Mouse (Mus musculus) hindlimb bud, embryonic 11.5 days (tissue): ENCODE measurements at regions not wholly inside any gene's neighbourhood (a gene's known extent, or its start where the extent isn't known, plus 50 kb on each side); places are given as distances from the start of the nearest gene placed in this dataset.
A peak's percentile ranks its signal among the peaks of the same experiment; 100 is the strongest.

Experiments
- DNase-seq: peaks from one replicate; pipeline ENCODE4 v3.0.0-alpha.2; 2012; ENCODE audit warnings: low read depth, low spot score; ENCODE audit errors: extremely low spot score

GRCm38 (mm10) chr3:63638572-63638971 is 154.9 kb upstream of the Gm34302 start:
- no peak for DNase-seq

DNA sequence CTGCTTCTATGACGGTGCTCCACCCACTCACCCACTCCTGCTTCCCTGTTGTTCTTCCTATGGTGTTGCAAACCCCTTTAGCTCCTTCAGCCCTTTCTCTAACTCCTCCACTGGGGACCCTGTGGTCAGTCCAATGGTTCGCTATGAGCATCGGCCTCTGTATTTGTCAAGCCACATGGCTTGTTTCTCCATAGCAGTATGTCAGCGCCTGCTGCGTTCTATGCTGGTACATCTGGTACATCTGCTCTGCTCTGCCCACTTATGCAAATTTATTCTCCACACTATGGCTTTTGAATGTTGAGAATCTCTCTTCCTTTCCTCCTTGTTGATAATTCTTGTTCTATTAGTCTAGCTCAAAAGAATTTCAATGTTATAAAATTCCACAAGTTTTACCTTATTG is 154.2 kb upstream of the Gm34302 start:
- no peak for DNase-seq

- no peak for DNase-seq
Measured at GRCm38 (mm10) chr3:63627724-63628123, 144.0 kb upstream of the Gm34302 start.

GRCm38 (mm10) chr3:63616127-63616526 is 132.4 kb upstream of the Gm34302 start:
- DNase-seq = no peak

- no peak for DNase-seq
Measured at GRCm38 (mm10) chr3:63613652-63614051, 130.0 kb upstream of the Gm34302 start.

GRCm38 (mm10) chr3:63612767-63613363 is 129.2 kb upstream of the Gm34302 start:
- DNase-seq = peak; percentile 57

- no peak for DNase-seq
Measured at GRCm38 (mm10) chr3:63610113-63610919, 126.6 kb upstream of the Gm34302 start.

DNA sequence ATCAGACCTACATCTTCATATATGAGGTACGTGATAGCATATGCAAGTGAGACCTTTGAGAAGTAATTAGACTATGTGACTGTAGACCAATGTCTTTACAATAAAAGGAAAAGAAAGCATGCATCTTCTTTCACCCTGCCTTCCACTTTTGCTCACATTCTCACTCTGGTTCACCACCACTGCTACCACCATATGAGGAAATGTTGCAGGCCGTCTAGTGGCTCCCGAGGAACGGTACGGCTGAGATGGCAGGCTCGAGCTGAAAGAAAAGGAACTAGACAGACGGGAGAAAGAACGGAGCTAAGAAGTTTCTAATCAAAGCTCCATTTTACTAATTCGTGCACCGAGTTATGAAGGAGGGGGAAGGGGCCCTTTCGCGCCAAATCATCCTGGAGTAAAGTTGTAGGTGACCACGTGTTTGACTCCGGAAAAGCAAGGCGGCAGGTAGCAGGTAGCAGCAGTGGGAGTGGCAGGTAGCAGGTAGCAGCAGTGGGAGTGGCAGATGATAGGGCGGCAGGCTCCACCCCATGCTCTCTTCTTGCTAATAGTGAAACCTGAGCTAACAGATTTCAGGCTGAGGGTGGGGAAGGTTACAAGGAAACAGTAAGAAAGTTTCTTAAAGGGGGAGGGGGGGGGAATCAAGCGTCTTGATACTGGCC is 125.9 kb upstream of the Gm34302 start:
- no peak for DNase-seq

- no peak for DNase-seq
Measured at GRCm38 (mm10) chr3:63582717-63583696, 99.3 kb upstream of the Gm34302 start.

DNA sequence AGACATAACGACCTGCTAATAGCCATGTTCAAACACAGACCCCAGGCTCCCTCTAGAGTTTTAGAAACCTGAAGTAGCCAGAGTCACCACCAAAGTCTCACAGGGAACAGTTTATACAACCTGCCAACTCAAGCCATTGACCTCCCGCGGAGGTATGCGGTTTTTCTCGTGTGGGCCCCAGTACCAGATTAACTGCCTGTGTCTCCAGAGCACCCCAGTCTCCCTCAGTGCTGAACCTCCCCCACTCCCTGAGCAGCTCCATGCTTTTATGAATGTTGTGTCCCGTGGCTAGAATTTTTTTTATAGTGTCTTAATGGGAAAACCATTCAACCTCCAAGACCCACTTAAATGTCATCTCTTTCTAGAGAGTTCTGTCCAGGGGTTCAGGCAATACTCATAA is 98.5 kb upstream of the Gm34302 start:
- DNase-seq = no peak

DNA sequence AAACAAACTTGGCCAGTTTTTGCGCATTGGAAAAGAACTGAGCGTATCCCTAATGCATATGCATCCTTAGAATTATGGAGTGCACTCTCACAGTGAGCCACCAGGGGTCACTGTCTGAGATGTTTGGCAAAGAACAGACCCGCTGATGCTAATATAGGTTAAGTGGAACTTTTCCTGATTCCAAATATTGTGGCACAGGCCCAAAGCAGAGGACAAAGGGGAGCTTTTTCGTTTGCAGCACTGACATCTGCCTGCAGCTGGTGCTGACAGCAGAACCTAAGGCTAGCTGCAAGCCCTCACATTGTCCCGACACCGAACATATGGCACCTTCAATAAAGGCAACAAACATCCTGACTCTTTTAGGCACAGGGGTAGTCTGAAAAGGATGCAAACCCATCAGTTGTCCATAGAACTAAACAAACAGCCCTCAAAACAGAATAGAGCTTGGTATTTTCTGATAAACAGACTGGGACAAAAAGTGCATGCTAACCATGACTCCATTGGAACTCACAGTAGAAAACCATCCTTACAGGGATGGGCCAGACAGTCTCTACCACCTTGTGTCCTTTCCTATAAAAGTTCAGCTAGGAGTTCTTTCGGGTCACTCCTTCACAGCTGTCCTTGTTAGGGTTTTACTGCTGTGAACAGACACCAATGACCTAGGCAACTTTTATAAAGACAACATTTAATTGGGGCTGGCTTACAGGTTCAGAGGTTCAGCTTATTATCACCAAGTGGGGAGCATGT is 87.1 kb upstream of the Gm34302 start:
- peak; percentile 86 for DNase-seq

- no peak for DNase-seq
Measured at GRCm38 (mm10) chr3:63570082-63570481, 86.4 kb upstream of the Gm34302 start.

DNA sequence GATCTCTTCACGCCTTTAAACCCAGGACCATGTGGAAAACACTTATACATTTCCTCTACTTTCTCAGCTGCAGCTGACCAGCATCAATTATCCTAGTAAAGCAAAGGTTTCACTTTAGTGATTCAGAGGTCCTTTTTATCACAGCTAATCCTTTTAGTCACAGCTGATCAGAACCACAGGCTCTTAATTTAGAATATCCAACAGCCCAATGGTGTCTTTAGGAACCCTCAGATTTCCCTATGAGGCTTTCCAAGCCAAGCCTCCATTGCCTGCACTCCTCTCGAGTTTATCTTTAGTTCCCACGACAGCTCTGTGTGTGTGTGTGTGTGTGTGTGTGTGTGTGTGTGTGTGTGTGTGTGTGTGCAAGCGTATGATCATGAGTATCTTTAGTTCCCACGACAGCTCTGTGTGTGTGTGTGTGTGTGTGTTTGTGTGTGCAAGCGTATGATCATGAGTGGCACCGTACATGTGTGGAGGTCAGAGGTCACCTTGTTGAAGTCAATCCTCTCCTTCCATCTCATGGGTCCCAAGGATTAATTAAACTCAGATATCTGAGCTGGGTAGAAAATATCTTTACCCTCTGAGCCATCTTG is 85.4 kb upstream of the Gm34302 start:
- no peak for DNase-seq

DNA sequence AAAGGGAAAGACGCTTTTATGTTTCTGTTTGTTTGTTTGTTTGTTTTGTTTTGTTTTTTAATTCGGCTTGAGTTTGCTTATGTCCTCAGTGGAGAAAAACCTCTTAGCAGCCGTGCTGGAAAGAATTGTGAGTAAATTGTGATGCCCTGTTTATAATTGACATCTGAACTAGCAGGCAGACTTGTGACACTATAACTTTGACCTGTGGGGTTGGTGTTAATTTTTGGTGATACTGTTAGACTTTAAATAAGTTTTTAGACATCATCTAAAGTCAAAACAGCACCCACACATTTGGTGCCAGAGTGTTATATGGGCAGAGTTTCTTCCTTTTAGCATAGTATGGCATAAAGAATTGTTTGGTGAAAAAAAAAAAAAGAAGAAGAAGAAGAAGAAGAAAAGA is 84.0 kb upstream of the Gm34302 start:
- no peak for DNase-seq

GRCm38 (mm10) chr3:63563057-63563456 is 79.4 kb upstream of the Gm34302 start:
- no peak for DNase-seq

- no peak for DNase-seq
Measured at GRCm38 (mm10) chr3:63562532-63562931, 78.9 kb upstream of the Gm34302 start.

DNA sequence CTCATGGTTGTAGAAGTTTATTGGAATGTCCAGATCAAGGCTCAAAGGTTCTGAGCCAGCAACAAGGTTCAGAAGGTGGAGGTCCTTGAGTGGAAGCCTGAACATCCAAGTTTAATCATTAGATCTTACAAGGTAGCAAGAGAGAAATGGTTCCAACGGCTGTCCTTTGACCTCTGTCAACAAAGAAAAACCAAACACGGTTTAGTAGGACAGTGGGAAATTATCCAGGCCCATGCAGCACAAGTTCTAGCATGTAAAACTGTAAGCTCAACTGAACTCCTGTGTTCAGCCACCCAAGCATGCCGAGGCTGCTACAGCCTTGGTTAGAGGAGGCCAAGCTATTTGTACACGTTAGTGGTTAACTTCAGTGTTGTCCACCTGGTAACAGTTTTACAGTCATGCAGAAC is 77.1 kb upstream of the Gm34302 start:
- DNase-seq = no peak

GRCm38 (mm10) chr3:63556741-63557140 is 73.1 kb upstream of the Gm34302 start:
- DNase-seq = no peak

DNA sequence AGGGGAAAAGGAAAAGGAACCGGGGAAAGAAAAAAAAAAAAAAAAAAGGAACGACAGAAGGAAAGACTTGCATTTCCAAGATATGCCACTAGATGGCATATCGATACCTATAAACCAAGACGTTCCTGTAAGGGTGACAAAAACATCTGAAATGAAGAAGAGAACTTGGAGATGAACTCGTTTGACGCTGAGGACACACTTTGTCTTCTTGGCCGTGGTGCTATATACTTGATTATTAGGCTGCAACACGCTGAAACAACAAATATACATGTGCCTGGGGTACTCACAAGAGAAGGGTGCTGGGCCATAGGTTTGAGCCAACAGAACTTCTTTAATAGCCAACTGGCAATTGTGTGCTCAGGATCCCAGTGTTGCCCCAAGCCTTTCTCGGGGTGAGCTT is 71.2 kb upstream of the Gm34302 start:
- peak; percentile 88 for DNase-seq

GRCm38 (mm10) chr3:63553426-63553825 is 69.7 kb upstream of the Gm34302 start:
- DNase-seq = no peak
